Mouse (Mus musculus) cortical plate, adult 2 months (tissue): ENCODE data around the gene Srd5a3. TPM values are rescaled to one million over a fixed set of nuclear protein-coding genes. Genes with fewer than 3 reads are reported as not detected.

Experiments used
- H3K27ac ChIP-seq: fragments of 200-500 bp; 2 replicates; pipeline ENCODE4 v1.5.1; 2012; ENCODE audit warnings: low read length, control low read depth, inconsistent platforms; ENCODE audit not compliant: insufficient read depth
- H3K4me1 ChIP-seq: fragments of 200-500 bp; 2 replicates; pipeline ENCODE4 v1.6.1; 2011; ENCODE audit warnings: low read length; ENCODE audit not compliant: control insufficient read depth, insufficient read depth
- H3K4me3 ChIP-seq: fragments of 200-500 bp; 2 replicates; pipeline ENCODE4 v1.5.1; 2011; ENCODE audit warnings: mild to moderate bottlenecking, low read length, control low read depth; ENCODE audit not compliant: insufficient read depth
- CTCF ChIP-seq: fragments of 200-500 bp; IDR thresholded peaks from 2 replicates; pipeline ENCODE4 v1.5.1; 2011; ENCODE audit warnings: mild to moderate bottlenecking, control low read depth, low read length; ENCODE audit not compliant: insufficient read depth; ENCODE audit errors: extremely low read depth
- POLR2A ChIP-seq: fragments of 200-500 bp; IDR thresholded peaks from 2 replicates; pipeline ENCODE4 v1.6.1; 2011; ENCODE audit warnings: mild to moderate bottlenecking, low read length, control low read depth; ENCODE audit not compliant: insufficient read depth; ENCODE audit errors: extremely low read depth
- polyA plus RNA-seq: library from polyadenylated mRNA; depleted of rRNA; stranded (reverse); fragments of >200 nt; gene quantifications from 2 replicates; pipeline ENCODE4 v1.2.3, GENCODE M21; 2012; rRNA removed

The Srd5a3 gene
- polyA plus RNA-seq, 1 experiment = 26.6 TPM

- Histone ChIP-seq H3K27ac (peak overlapping the region; percentile 34; the same call in 1 of the 2 replicates), H3K4me1 (peaks cover 2% of the 10 kb centered on the region; the same call in 1 of the 2 replicates), H3K4me3 (peak overlapping the region; percentile 49)
- TF ChIP-seq CTCF (no peak), POLR2A (no peak)
Observed at GRCm38 (mm10) chr5:76184286-76185080, 44.4 kb downstream of the Srd5a3 start.

DNA sequence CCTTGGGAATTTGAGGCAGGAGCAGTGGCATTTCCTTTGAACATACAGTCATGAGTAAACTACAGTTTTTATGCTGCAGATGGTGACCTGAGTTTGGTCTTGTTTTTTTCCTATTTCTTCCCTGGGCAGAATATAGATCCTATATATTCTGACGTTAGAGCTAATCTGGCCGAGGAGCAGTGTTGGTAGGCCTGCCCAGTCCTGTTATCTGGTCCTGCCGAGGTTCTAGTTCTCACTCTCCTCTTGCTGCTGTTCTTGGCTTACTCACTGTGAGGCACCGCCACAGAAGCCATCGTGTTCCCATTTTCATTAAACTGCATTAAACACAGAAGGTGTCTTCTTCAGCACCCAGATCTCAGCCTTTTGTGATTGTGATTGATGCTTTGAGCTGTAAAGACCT, 47.8 kb downstream of the Srd5a3 start:
- TF ChIP-seq POLR2A (no peak), CTCF (no peak)

DNA sequence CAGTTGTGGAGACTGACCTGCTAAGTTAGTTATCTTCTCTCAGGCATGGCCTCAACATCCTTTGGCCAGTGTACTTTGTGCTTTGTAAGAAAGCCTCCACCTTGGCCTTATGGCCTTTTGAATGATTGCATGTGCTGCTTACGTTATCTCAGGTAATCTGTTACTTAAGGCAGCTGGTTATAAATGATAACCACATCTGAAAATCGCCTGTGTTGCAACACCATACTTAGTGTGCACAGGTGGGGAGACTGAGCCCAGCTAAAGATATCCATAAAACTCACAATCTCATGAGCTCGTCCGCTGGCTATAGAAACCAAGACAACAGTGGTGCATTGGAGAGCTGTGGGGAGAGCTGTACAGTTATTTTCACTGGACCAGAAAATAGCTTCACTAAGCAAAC, 50.5 kb downstream of the Srd5a3 start:
- Histone ChIP-seq H3K4me1 (peaks cover 1% of the 10 kb centered on the region; the same call in 1 of the 2 replicates), H3K27ac (no peak overlapping the region), H3K4me3 (no peak overlapping the region)
- TF ChIP-seq CTCF (no peak), POLR2A (no peak)

More for the DNA sequence above, 47.8 kb downstream of the Srd5a3 start:
- Histone ChIP-seq H3K27ac (no peak overlapping the region), H3K4me1 (peaks cover 2% of the 10 kb centered on the region), H3K4me3 (no peak overlapping the region)

GRCm38 (mm10) chr5:76193075-76193474, 53.0 kb downstream of the Srd5a3 start:
- no peak overlapping the region for H3K27ac ChIP-seq
- no peak for TF ChIP-seq CTCF
- TF ChIP-seq POLR2A = no peak
- H3K4me3 ChIP-seq = no peak overlapping the region
- peaks cover 1% of the 10 kb centered on the region; the same call in 1 of the 2 replicates for H3K4me1 ChIP-seq

- no peak overlapping the region for H3K4me3 ChIP-seq
- TF ChIP-seq CTCF (no peak), POLR2A (no peak)
- H3K27ac ChIP-seq = no peak overlapping the region
- H3K4me1 ChIP-seq = peaks cover 1% of the 10 kb centered on the region; the same call in 1 of the 2 replicates
Observed at GRCm38 (mm10) chr5:76194377-76194945, 54.4 kb downstream of the Srd5a3 start.

DNA sequence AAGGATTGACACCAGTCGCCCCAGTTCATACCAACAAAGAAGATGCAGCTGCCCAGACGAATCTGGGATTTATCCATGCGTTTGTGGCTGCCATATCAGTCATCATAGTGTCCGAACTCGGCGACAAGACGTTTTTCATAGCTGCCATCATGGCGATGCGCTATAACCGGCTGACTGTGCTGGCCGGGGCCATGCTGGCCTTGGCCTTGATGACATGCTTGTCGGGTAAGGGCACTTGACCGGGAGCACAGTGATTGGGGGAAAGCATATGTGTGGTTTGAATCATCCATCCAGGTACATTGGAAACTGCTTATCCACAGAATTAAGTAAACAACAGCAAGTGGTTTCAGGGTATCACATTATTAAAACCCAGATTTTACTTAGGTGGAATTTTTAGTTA, 59.3 kb downstream of the Srd5a3 start:
- TF ChIP-seq CTCF = no peak
- TF ChIP-seq POLR2A = no peak
- Histone ChIP-seq H3K4me3 (no peak overlapping the region), H3K27ac (no peak overlapping the region), H3K4me1 (0 out of 2 replicates have a peak, but pooled peaks cover 3% of the 10 kb centered on the region)

GRCm38 (mm10) chr5:76203171-76203570, 63.1 kb downstream of the Srd5a3 start:
- no peak for TF ChIP-seq POLR2A
- TF ChIP-seq CTCF = no peak

More at GRCm38 (mm10) chr5:76203171-76203570, 63.1 kb downstream of the Srd5a3 start:
- H3K4me3 ChIP-seq = no peak overlapping the region
- H3K27ac ChIP-seq = no peak overlapping the region
- H3K4me1 ChIP-seq = 0 out of 2 replicates have a peak, but pooled peaks cover 1% of the 10 kb centered on the region

Other genes starting within 250 kb of the Srd5a3 start
- 7.3 and 9.1 TPM in 2 replicates for gene Kdr, start 161.8 kb upstream of the Srd5a3 start, polyA plus RNA-seq
- 38.1 and 40.0 TPM in 2 replicates for gene Tmem165, start 43.6 kb downstream of the Srd5a3 start, polyA plus RNA-seq
- gene Clock, start 164.5 kb downstream of the Srd5a3 start, polyA plus RNA-seq = 23.6 and 23.8 TPM in 2 replicates
- not detected in 2 replicates for gene Pdcl2, start 190.9 kb downstream of the Srd5a3 start, polyA plus RNA-seq
- not detected in 2 replicates for gene Nmu, start 223.5 kb downstream of the Srd5a3 start, polyA plus RNA-seq